Mouse (Mus musculus) liver, embryonic 14.5 days (tissue): ENCODE data around the gene Vmn2r59. TPM values are rescaled to one million over a fixed set of nuclear protein-coding genes. Genes with fewer than 3 reads are reported as not detected.
"Not testable (repeated sequence)": the region's sequence is repeated elsewhere in the genome, so short reads cannot be mapped to it uniquely, and the experiment has no call there.

Experiments
- ATAC-seq: fragments of 200-750 bp; cut with Nextera tagmentation; 2 replicates; pipeline ENCODE4 v1.8.0; 2017; ENCODE audit warnings: moderate number of reproducible peaks, mild to moderate bottlenecking, moderate library complexity; ENCODE audit not compliant: insufficient read depth
- DNase-seq, 3 experiments: peaks; one replicate each; pipeline ENCODE4 v3.0.0-alpha.2; 2012 to 2013; ENCODE audit warnings: low read depth in 3 of 3, low spot score in 3 of 3
- H3K27ac ChIP-seq: fragments of 300-500 bp; sonication (generic); 2 replicates; pipeline ENCODE4 v1.5.1; 2014; ENCODE audit warnings: moderate library complexity, mild to moderate bottlenecking, control low read depth, inconsistent platforms
- H3K27me3 ChIP-seq: fragments of 300-500 bp; sonication (generic); 2 replicates; pipeline ENCODE4 v1.6.1; 2014; ENCODE audit warnings: mild to moderate bottlenecking, low read length, moderate library complexity; ENCODE audit not compliant: control insufficient read depth, insufficient read depth
- H3K36me3 ChIP-seq: fragments of 300-500 bp; sonication (generic); replicated peaks from 2 replicates; pipeline ENCODE4 v1.6.1; 2014; ENCODE audit warnings: low read depth; ENCODE audit not compliant: control insufficient read depth, insufficient read depth
- H3K4me1 ChIP-seq, 2 experiments: fragments of 200-500 bp in 1 of 2; fragments of 300-500 bp in 1 of 2; sonication (generic) in 1 of 2; replicated peaks; 2 replicates each; pipeline ENCODE4 v1.6.1; 2012 to 2014; ENCODE audit warnings: antibody characterized with exemption in 1 of 2, inconsistent platforms in 1 of 2, low read length in 1 of 2; ENCODE audit not compliant: control insufficient read depth in 2 of 2, insufficient read depth in 2 of 2
- H3K4me2 ChIP-seq: fragments of 300-500 bp; sonication (generic); 2 replicates; pipeline ENCODE4 v1.6.1; 2014; ENCODE audit warnings: low read depth, mild to moderate bottlenecking, control low read depth, moderate library complexity
- H3K4me3 ChIP-seq, 2 experiments: fragments of 200-500 bp in 1 of 2; fragments of 300-500 bp in 1 of 2; sonication (generic) in 1 of 2; 2 replicates each; pipeline ENCODE4 v1.5.1; 2012 to 2014; ENCODE audit warnings: low read depth in 2 of 2, low read length in 2 of 2, mild to moderate bottlenecking in 2 of 2, control low read depth in 1 of 2, inconsistent platforms in 1 of 2, moderate library complexity in 1 of 2; ENCODE audit not compliant: insufficient read depth in 1 of 2
- H3K9ac ChIP-seq: fragments of 300-500 bp; sonication (generic); replicated peaks from 2 replicates; pipeline ENCODE4 v1.6.1; 2014; ENCODE audit warnings: mild to moderate bottlenecking, control low read depth, moderate library complexity
- H3K9me3 ChIP-seq: fragments of 300-500 bp; sonication (generic); 2 replicates; pipeline ENCODE4 v1.6.1; 2016; ENCODE audit warnings: low read length, mixed read lengths; ENCODE audit not compliant: control insufficient read depth
- CTCF ChIP-seq: IDR thresholded peaks from 2 replicates; pipeline ENCODE4 v1.5.1; 2016; ENCODE audit warnings: antibody characterized with exemption, low read depth, control low read depth
- EP300 ChIP-seq: IDR thresholded peaks from 2 replicates; pipeline ENCODE4 v1.6.1; 2016; ENCODE audit warnings: antibody characterized with exemption, low read depth
- WGBS: fragments of 180-500 bp; shearing (Covaris S2); extraction: QIAGEN DNeasy Blood & Tissue Kit; methylation state at CpG from one replicate; pipeline ENCODE4 v1.1.7; 2014; ENCODE audit not compliant: insufficient replicate concordance; 5-methylcytosine and 5-hydroxymethylcytosine counted together
- polyA plus RNA-seq, 2 experiments: library from polyadenylated mRNA; depleted of rRNA in 1 of 2; stranded (reverse) in 1 of 2; unstranded in 1 of 2; fragments of >200 nt; fragmentation: Nextera tagmentation in 1 of 2; extraction: Ambion mirVana in 1 of 2; gene quantifications; 2 replicates each; pipeline versions ENCODE4 v1.2.1 to v1.2.3; 2012 to 2014

Gene Vmn2r59
- polyA plus RNA-seq (2012; rRNA removed) (not detected in 2 replicates), polyA plus RNA-seq (2014; fragmentation: Nextera tagmentation; extraction: Ambion mirVana) (not detected in 2 replicates)

DNA sequence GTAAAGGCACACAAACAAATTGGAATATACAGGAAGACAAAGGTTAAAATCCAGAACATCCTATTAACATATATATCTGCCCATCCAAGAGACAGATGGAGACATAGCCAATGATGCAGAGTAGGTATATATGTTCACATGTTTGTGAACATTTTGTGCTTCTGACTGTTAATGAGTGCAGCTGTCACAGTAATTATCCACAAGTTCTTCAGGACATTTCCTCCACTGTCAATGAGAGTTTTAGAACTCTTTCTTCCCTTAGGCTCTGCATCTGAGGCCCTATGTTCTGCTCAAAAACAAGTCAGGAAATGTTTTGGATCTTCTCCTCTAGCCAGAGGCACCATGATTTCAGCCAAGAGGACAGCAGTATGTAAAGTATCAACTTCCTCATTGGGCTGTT, at the start of gene Vmn2r59:
Gene Vmn2r59 (minus strand): TSS at position 101 of the 400 bp plus-strand sequence.
- H3K4me1 ChIP-seq, result no peaks in the 10 kb centered on the region
- ATAC-seq (no peak), DNase-seq (no peak)
- no peaks in the 10 kb centered on the region for H3K36me3 ChIP-seq
- no peak within 1 kb of the TSS for H3K27ac ChIP-seq
- H3K27me3 ChIP-seq, result no peaks in the 10 kb centered on the region
- no peak within 1 kb of the TSS for H3K4me2 ChIP-seq
- no peak within 1 kb of the TSS for H3K4me3 ChIP-seq
- TF ChIP-seq CTCF (no peak), EP300 (no peak)
- no peak within 1 kb of the TSS for H3K9ac ChIP-seq
- H3K9me3 ChIP-seq, result no peaks in the 10 kb centered on the region

DNA sequence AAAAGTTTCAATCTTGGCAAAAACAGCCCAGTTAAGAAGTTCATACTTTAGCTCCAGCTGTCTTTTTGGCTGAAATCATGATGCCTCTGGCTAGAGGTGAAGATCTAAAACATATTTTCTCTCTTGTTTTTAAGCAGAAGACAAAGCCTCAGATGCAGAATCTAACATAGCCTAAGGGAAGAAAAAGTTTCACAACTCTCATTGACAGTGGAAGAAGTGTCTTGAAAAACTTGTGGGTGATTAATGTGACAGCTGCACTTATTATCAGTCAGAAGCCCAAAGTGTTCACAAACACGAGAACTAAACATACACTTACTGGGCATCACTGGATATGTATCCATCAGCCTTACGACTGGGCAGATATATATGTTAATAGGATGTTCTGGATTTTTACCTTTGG, 48.6 kb upstream of the Vmn2r59 start, which contains the start of gene Vmn2r60:
Gene Vmn2r60 (plus strand): TSS at position 301 of the 400 bp plus-strand sequence.
- no peak within 1 kb of the TSS for H3K4me2 ChIP-seq
- 43% methylated on average over 2 of the region's 2 CpGs for whole genome bisulfite sequencing
- H3K27ac ChIP-seq, result no peak within 1 kb of the TSS
- no peaks in the 10 kb centered on the region for H3K36me3 ChIP-seq
- H3K4me3 ChIP-seq, result no peak within 1 kb of the TSS
- H3K4me1 ChIP-seq, result no peaks in the 10 kb centered on the region
- H3K9ac ChIP-seq, result no peak within 1 kb of the TSS
- ATAC-seq, result no peak
- DNase-seq, result no peak
- TF ChIP-seq CTCF, result no peak
- TF ChIP-seq EP300, result no peak
- no peaks in the 10 kb centered on the region for H3K27me3 ChIP-seq
- no peaks in the 10 kb centered on the region for H3K9me3 ChIP-seq

DNA sequence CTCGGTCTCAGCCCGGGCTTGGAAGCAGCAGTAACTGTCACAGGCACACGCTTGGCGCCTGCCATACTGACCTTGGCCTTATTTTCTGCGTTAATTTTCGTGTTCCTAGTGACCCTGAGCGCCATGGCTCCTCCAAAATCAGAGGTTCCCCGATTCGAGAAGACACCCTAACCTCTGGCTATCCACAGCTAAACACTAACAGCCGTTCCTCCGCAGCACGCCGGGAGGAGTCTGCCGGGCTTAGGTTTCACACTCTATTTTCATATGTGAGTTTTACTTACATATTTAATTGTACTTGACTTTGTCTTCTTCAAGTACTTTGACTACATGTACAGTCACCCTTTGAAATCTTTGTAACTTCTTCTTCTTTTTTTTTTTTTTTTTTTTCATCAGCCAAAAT, 48.2 kb upstream of the Vmn2r59 start:
- ATAC-seq, result not testable (repeated sequence)

More for the DNA sequence above, 48.2 kb upstream of the Vmn2r59 start:
- not testable (repeated sequence) for H3K4me1 ChIP-seq, H3K27me3 ChIP-seq, H3K4me2 ChIP-seq, H3K4me3 ChIP-seq, H3K36me3 ChIP-seq, H3K9ac ChIP-seq, H3K27ac ChIP-seq, H3K9me3 ChIP-seq, DNase-seq
- 58% methylated on average over 13 of the region's 14 CpGs for WGBS

Other genes with a start within 250 kb of the Vmn2r59 start
- not detected in 2 replicates for gene Vmn2r58, start 186.3 kb downstream of the Vmn2r59 start, polyA plus RNA-seq (2012; rRNA removed)
- not detected in 2 replicates for gene Vmn2r58, start 186.3 kb downstream of the Vmn2r59 start, polyA plus RNA-seq (2014; fragmentation: Nextera tagmentation; extraction: Ambion mirVana)
- not detected in 2 replicates for gene Vmn2r60, start 48.7 kb upstream of the Vmn2r59 start, polyA plus RNA-seq (2012; rRNA removed)
- not detected in 2 replicates for gene Vmn2r60, start 48.7 kb upstream of the Vmn2r59 start, polyA plus RNA-seq (2014; fragmentation: Nextera tagmentation; extraction: Ambion mirVana)
- gene Vmn2r61, start 201.0 kb upstream of the Vmn2r59 start, polyA plus RNA-seq (2012; rRNA removed), result not detected in 2 replicates
- not detected in 2 replicates for gene Vmn2r61, start 201.0 kb upstream of the Vmn2r59 start, polyA plus RNA-seq (2014; fragmentation: Nextera tagmentation; extraction: Ambion mirVana)